Mouse (Mus musculus): ENCODE results near the gene Tmem95. TPM values are rescaled to one million over a fixed set of nuclear protein-coding genes. Genes with fewer than 3 reads are reported as not detected.

Tmem95 gene
- total RNA-seq, 2 experiments from 2014 or later = not detected

GRCm38 (mm10) chr11:69849884-69850283 lies 27.9 kb downstream of the Tmem95 start:
- intact Hi-C loops (cut with DNase I) = no loop called here
- DNase-seq (ENCODE audit: extremely low spot score in 1 of 2, low spot score in 2 of 2) = no peak
- no peak overlapping the region for H3K4me3 ChIP-seq
- no peak for TF ChIP-seq CTCF (IDR thresholded peaks at IDR 0.05)
- H3K27ac ChIP-seq = no peak overlapping the region

- Histone ChIP-seq H3K27ac (no peak overlapping the region), H3K4me3 (no peak overlapping the region)
- DNase-seq (ENCODE audit: extremely low spot score in 1 of 2, low spot score in 2 of 2) = no peak
- intact Hi-C loops (cut with DNase I) = no loop called here
- TF ChIP-seq CTCF (IDR thresholded peaks at IDR 0.05) = no peak
Observed at GRCm38 (mm10) chr11:69849128-69849527, 28.7 kb downstream of the Tmem95 start.

GRCm38 (mm10) chr11:69848021-69848420 lies 29.8 kb downstream of the Tmem95 start:
- Histone ChIP-seq H3K27ac (no peak overlapping the region), H3K4me3 (no peak overlapping the region)
- no peak for TF ChIP-seq CTCF (IDR thresholded peaks at IDR 0.05)
- intact Hi-C loops (cut with DNase I) = no loop called here
- DNase-seq (ENCODE audit: extremely low spot score in 1 of 2, low spot score in 2 of 2) = no peak

GRCm38 (mm10) chr11:69846738-69847688 lies 30.8 kb downstream of the Tmem95 start:
- TF ChIP-seq CTCF (IDR thresholded peaks at IDR 0.05) = no peak
- intact Hi-C loops (cut with DNase I) = no loop called here
- Histone ChIP-seq H3K27ac (peak overlapping the region; percentile 88), H3K4me3 (peak overlapping the region; percentile 82)
- no peak for DNase-seq (ENCODE audit: extremely low spot score in 1 of 2, low spot score in 2 of 2)

GRCm38 (mm10) chr11:69846198-69846680 lies 31.6 kb downstream of the Tmem95 start, which contains the start of gene Plscr3:
Plscr3 (plus strand) TSS chr11:69846376.
- intact Hi-C loops (cut with DNase I) = no loop called here
- peak; percentile 87 to 90 for DNase-seq (ENCODE audit: extremely low spot score in 1 of 2, low spot score in 2 of 2)
- Histone ChIP-seq H3K27ac (peak within 1 kb of the TSS; percentile 88), H3K4me3 (peak within 1 kb of the TSS; percentile 82)
- TF ChIP-seq CTCF (IDR thresholded peaks at IDR 0.05) = no peak

GRCm38 (mm10) chr11:69838714-69839104 lies 39.1 kb downstream of the Tmem95 start:
- no peak for TF ChIP-seq CTCF (IDR thresholded peaks at IDR 0.05)
- intact Hi-C loops (cut with DNase I) = loop anchor here (5.0 kb wide), 2 partner anchors 64 to 156 kb away; partner anchors contain the start of genes 2810408A11Rik, Neurl4 and Senp3
- H3K4me3 ChIP-seq = peak overlapping the region; percentile 67
- no peak for DNase-seq (ENCODE audit: extremely low spot score in 1 of 2, low spot score in 2 of 2)
- peak overlapping the region; percentile 94 for H3K27ac ChIP-seq

GRCm38 (mm10) chr11:69837952-69838713 lies 39.7 kb downstream of the Tmem95 start, which contains the start of gene Tmem256:
Tmem256 (plus strand) TSS chr11:69838514.
- peak within 1 kb of the TSS; percentile 67 for H3K4me3 ChIP-seq
- no peak for TF ChIP-seq CTCF (IDR thresholded peaks at IDR 0.05)
- peak within 1 kb of the TSS; percentile 95 for H3K27ac ChIP-seq
- peak; percentile 93 to 95 for DNase-seq (ENCODE audit: extremely low spot score in 1 of 2, low spot score in 2 of 2)
- intact Hi-C loops (cut with DNase I) = loop anchor here (2.0 to 5.0 kb wide), 4 partner anchors 35 to 156 kb away; partner anchors contain the start of genes 2810408A11Rik, Neurl4 and Senp3

GRCm38 (mm10) chr11:69837604-69837951 lies 40.2 kb downstream of the Tmem95 start, which contains the start of gene Nlgn2:
Nlgn2 (minus strand) TSS chr11:69837784.
- peak in 1 of 2 experiments; percentile 82 for DNase-seq (ENCODE audit: extremely low spot score in 1 of 2, low spot score in 2 of 2)
- Histone ChIP-seq H3K27ac (peak within 1 kb of the TSS; percentile 95), H3K4me3 (peak within 1 kb of the TSS; percentile 67)
- intact Hi-C loops (cut with DNase I) = loop anchor here (2.0 to 5.0 kb wide), 4 partner anchors 35 to 155 kb away; partner anchors contain the start of genes 2810408A11Rik, Neurl4 and Senp3
- no peak; the same call in 1 of the 2 replicates for TF ChIP-seq CTCF (IDR thresholded peaks at IDR 0.05)

- DNase-seq (ENCODE audit: extremely low spot score in 1 of 2, low spot score in 2 of 2) = peak; percentile 59 to 62
- TF ChIP-seq CTCF (IDR thresholded peaks at IDR 0.05) = no peak
- intact Hi-C loops (cut with DNase I) = loop anchor here (1.0 to 5.0 kb wide), 5 partner anchors 34 to 155 kb away; partner anchors contain the start of genes 2810408A11Rik, Neurl4, Senp3 and Slc35g3
Observed at GRCm38 (mm10) chr11:69836703-69837576, 40.9 kb downstream of the Tmem95 start.

GRCm38 (mm10) chr11:69835966-69836335 lies 41.9 kb downstream of the Tmem95 start:
- no peak for DNase-seq (ENCODE audit: extremely low spot score in 1 of 2, low spot score in 2 of 2)
- peak overlapping the region; percentile 95 for H3K27ac ChIP-seq
- intact Hi-C loops (cut with DNase I) = loop anchor here (1.0 to 5.0 kb wide), 6 partner anchors 33 to 154 kb away; partner anchors contain the start of genes 2810408A11Rik, Neurl4, Senp3 and Slc35g3
- TF ChIP-seq CTCF (IDR thresholded peaks at IDR 0.05) = no peak
- H3K4me3 ChIP-seq = peak overlapping the region; percentile 67

More at GRCm38 (mm10) chr11:69836703-69837576, 40.9 kb downstream of the Tmem95 start:
- H3K4me3 ChIP-seq = peak overlapping the region; percentile 67
- peak overlapping the region; percentile 95 for H3K27ac ChIP-seq

All from left cerebral cortex, adult 2 months (tissue).